Mouse (Mus musculus) heart, adult 2 months (tissue): ENCODE measurements around the gene Col26a1. TPM values are rescaled to one million over a fixed set of nuclear protein-coding genes. Genes with fewer than 3 reads are reported as not detected.

Experiments used
- DNase-seq, 2 experiments: peaks; one replicate each; pipeline ENCODE4 v3.0.0; 2021
- H3K27ac ChIP-seq: fragments of 200-600 bp; 2 replicates; pipeline ENCODE4 v1.8.1; 2022
- H3K27me3 ChIP-seq: fragments of 200-500 bp; 2 replicates; pipeline ENCODE4 v1.6.1; 2012; ENCODE audit warnings: mild to moderate bottlenecking, low read length, inconsistent platforms, mixed read lengths; ENCODE audit not compliant: control insufficient read depth, insufficient read depth
- H3K36me3 ChIP-seq: fragments of 200-500 bp; 2 replicates; pipeline ENCODE4 v1.6.1; 2012; ENCODE audit warnings: low read length, inconsistent platforms; ENCODE audit not compliant: control insufficient read depth, insufficient read depth
- H3K4me1 ChIP-seq: fragments of 200-500 bp; 2 replicates; pipeline ENCODE4 v1.6.1; 2011; ENCODE audit warnings: low read length; ENCODE audit not compliant: control insufficient read depth, insufficient read depth
- H3K4me3 ChIP-seq: fragments of 200-600 bp; 2 replicates; pipeline ENCODE4 v1.8.1; 2022
- H3K79me2 ChIP-seq: fragments of 200-500 bp; replicated peaks from 2 replicates; pipeline ENCODE4 v1.6.1; 2012; ENCODE audit warnings: mild to moderate bottlenecking, inconsistent platforms, low read length, moderate library complexity, mixed read lengths; ENCODE audit not compliant: control insufficient read depth, insufficient read depth
- H3K9ac ChIP-seq: fragments of 200-500 bp; 2 replicates; pipeline ENCODE4 v1.6.1; 2012; ENCODE audit warnings: low read depth, mild to moderate bottlenecking, control low read depth, inconsistent platforms, low read length, mixed read lengths
- CTCF ChIP-seq: fragments of 200-600 bp; IDR thresholded peaks from 2 replicates; pipeline ENCODE4 v1.8.1; 2022; ENCODE audit warnings: antibody characterized with exemption, mild to moderate bottlenecking, moderate library complexity
- EP300 ChIP-seq: fragments of 200-500 bp; IDR thresholded peaks from 2 replicates; pipeline ENCODE4 v1.6.1; 2011; ENCODE audit warnings: low read depth, low read length, control low read depth; ENCODE audit not compliant: insufficient read depth
- POLR2A ChIP-seq: fragments of 200-500 bp; IDR thresholded peaks from 2 replicates; pipeline ENCODE4 v1.6.1; 2011; ENCODE audit warnings: mild to moderate bottlenecking, low read depth, low read length, control low read depth; ENCODE audit not compliant: insufficient read depth
- WGBS: fragments of 180-500 bp; shearing (Covaris S2); methylation state at CpG from one replicate; pipeline ENCODE4 v1.1.7; 2018; 5-methylcytosine and 5-hydroxymethylcytosine counted together
- intact Hi-C: fragments of 180-260 bp; cut with DNase I; formaldehyde crosslinking; loops from one replicate; pipeline ENCODE4 v1.15.1; 2025
- polyA plus RNA-seq: library from polyadenylated mRNA; depleted of rRNA; stranded (reverse); fragments of >200 nt; gene quantifications from 2 replicates; pipeline ENCODE4 v1.2.3, GENCODE M21; 2012
- total RNA-seq, 2 experiments: library from RNA; stranded (reverse); gene quantifications; 2 replicates each; pipeline ENCODE4 v1.2.3; 2021

The Col26a1 gene
- total and polyA plus RNA-seq, 3 experiments = 0.26 to 1.3 (median 0.32) TPM

DNA sequence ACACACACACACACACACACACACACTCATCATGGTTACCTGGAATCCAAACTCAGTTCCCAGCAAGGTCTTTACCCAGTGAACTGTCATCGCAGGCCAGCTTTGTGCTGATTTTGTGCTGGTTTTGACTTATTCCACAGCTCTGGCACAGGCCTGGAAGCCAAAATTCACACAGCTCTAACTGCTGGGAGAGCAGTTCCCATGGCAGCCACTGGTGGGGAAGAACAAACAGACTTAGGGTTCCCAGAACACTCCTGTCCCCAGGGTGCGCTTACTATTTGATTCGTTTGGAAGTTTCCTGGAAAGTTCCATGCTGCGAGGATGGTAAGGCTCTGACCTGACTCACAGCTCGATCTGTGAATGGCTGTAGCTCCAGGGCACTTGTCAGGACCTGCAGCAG is 161.4 kb downstream of the Col26a1 start:
- WGBS = 59% methylated on average over 5 of the region's 5 CpGs
- H3K27ac ChIP-seq = no peak overlapping the region
- no peaks in the 10 kb centered on the region for H3K36me3 ChIP-seq
- TF ChIP-seq EP300 (no peak), CTCF (no peak), POLR2A (no peak)
- H3K4me1 ChIP-seq = no peaks in the 10 kb centered on the region
- H3K27me3 ChIP-seq = no peaks in the 10 kb centered on the region
- H3K4me3 ChIP-seq = no peak overlapping the region
- no peaks in the 10 kb centered on the region for H3K79me2 ChIP-seq
- H3K9ac ChIP-seq = no peak overlapping the region
- no peak for DNase-seq
- intact Hi-C loops = no loop called here

DNA sequence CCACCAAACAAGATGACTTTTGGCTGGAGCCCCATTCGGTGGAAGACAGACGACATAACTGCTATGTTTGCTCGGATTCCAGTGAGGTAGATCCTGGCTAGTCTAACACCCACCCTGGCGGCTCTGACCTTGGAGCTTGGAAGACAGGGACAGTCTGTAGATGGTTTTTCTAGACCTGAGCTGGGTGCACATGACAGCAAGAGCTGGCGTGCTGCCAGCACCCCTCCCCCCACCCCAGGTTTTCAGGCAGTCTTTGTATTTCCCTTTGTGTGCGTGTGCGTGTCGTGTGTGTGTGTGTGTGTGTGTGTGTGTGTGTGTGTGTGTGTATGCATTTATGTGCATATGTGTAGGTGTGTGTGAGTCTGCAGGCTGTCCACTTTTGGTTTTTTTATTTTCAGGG is 164.4 kb downstream of the Col26a1 start:
- intact Hi-C loops = no loop called here
- TF ChIP-seq CTCF (no peak), EP300 (no peak)
- Histone ChIP-seq H3K36me3 (no peaks in the 10 kb centered on the region), H3K27me3 (no peaks in the 10 kb centered on the region), H3K27ac (no peak overlapping the region), H3K9ac (no peak overlapping the region), H3K4me1 (no peaks in the 10 kb centered on the region), H3K4me3 (no peak overlapping the region), H3K79me2 (no peaks in the 10 kb centered on the region)
- WGBS = 55% methylated on average over 8 of the region's 8 CpGs
- DNase-seq = no peak

DNA sequence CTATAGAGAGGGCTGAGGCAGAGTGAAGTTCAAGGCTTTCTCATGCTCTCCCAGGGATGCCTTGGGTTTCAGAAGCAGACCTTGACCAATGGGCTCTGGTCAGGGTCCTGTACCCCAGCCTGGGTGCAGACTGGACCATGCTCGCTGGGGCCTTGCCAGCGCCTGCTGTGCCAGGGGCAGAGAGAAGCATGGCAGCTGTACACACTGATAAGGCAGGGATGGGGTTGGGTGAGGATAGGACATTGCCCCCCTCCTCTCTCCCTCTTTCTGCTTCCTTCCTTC is 165.5 kb downstream of the Col26a1 start:
- intact Hi-C loops = no loop called here
- H3K36me3 ChIP-seq = no peaks in the 10 kb centered on the region

DNA sequence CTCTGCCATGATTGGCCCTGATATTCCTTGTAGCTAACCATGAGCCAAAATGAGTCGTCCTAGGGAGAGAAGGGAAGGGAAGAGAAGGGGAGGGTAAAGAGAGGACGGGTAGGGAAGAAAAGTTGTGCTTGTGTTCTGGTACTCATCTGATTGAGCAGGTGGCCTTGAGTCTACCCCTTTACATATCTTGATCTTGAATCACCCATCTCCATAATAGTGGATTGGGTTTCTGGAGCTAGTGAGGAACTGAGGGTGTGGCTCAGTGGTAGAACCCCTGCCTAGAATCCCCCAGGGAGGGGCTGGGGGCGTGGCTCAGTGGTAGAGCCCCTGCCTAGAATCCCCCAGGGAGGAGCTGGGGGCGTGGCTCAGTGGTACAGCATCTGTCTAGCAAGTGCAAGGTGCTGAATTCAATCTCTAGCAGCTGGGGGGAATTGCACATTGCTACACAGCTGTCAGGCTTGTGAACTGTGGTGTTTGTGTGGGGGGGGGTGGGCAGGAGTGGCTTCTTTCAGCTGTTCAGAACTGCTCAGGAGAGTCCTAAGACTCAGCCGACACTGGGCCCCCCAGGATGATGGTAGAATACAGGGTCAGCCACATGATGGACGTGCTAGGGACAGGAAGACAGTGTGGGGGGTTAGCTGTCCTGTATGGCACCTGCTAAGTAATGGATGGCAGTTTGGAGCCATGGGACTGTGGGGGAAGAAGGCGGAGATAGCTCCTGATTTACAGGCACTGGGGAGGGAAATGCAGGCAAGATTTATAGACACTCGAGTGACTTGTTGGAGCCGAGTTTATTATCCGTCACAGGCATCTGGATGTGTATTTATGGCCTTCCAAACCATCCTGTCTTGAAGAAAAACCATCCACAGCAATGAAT is 166.1 kb downstream of the Col26a1 start:
- no peaks in the 10 kb centered on the region for H3K4me1 ChIP-seq
- WGBS = 54% methylated on average over 10 of the region's 10 CpGs
- H3K79me2 ChIP-seq = no peaks in the 10 kb centered on the region
- intact Hi-C loops = no loop called here
- TF ChIP-seq CTCF = no peak
- no peaks in the 10 kb centered on the region for H3K36me3 ChIP-seq
- no peak overlapping the region for H3K4me3 ChIP-seq
- no peak overlapping the region for H3K9ac ChIP-seq
- no peaks in the 10 kb centered on the region for H3K27me3 ChIP-seq
- DNase-seq = no peak
- H3K27ac ChIP-seq = no peak overlapping the region

More for the DNA sequence above, 165.5 kb downstream of the Col26a1 start:
- TF ChIP-seq POLR2A = no peak
- TF ChIP-seq CTCF = no peak
- no peak for TF ChIP-seq EP300
- no peak overlapping the region for H3K4me3 ChIP-seq
- no peak overlapping the region for H3K27ac ChIP-seq
- WGBS = 82% methylated on average over 2 of the region's 2 CpGs
- H3K9ac ChIP-seq = no peak overlapping the region
- no peak for DNase-seq
- no peaks in the 10 kb centered on the region for H3K79me2 ChIP-seq
- no peaks in the 10 kb centered on the region for H3K4me1 ChIP-seq
- H3K27me3 ChIP-seq = no peaks in the 10 kb centered on the region

DNA sequence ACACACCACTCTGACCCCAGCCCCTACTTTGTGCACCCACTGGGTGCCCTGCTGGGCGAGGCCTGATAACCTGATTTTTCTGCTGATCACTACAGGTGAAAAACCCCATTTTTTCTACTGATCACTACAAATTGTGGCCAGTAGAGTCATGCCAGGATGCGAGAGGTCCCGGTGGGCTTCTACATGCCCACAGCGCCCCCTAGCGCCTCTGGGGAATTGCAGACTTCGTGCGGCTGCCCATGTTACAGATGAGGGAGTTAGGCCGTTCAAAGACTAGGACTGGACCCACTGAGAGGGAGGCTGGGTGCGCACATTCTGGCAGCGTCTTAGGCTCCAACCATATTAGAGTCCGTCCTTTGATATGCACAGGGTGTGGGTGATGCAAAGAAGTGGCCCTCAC is 168.1 kb downstream of the Col26a1 start:
- WGBS = 21% methylated on average over 11 of the region's 11 CpGs
- H3K4me1 ChIP-seq = no peaks in the 10 kb centered on the region
- DNase-seq = no peak

DNA sequence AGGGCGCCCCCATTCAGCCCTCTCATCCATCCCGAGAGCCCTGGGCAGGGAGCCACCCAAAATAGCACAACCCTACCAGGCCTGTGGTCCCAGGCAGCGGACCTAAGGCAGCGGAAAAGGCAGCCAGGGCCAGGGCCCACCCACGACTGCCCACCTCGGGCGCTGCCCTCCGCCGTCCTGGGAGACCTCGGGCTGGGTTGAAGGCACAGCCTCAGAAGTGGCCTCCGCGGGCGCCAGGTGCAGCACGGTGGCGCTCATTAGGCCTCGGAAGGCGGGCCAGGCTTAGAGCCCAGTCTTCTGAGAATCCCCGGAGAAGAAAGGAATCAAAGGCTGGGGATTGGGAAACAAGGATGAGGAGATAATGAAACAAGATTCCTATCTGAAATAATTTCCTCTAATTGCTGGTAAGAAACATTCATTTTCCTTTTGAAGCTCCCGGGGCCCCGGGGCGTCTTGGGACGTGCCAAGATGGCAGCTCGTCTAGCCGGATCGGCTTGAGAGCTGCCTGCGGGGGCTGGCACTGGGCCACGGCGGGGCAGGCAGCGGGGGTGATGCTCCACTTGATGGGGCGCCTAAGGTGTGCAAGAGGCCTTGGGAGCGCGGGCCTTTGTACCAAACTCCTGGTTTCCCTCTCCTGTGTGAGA is 168.7 kb downstream of the Col26a1 start:
- WGBS = 21% methylated on average over 32 of the region's 32 CpGs
- H3K9ac ChIP-seq = no peak overlapping the region
- H3K4me3 ChIP-seq = no peak overlapping the region

More for the DNA sequence above, 168.1 kb downstream of the Col26a1 start:
- Histone ChIP-seq H3K36me3 (no peaks in the 10 kb centered on the region), H3K4me3 (no peak overlapping the region), H3K79me2 (no peaks in the 10 kb centered on the region), H3K27me3 (no peaks in the 10 kb centered on the region), H3K9ac (no peak overlapping the region), H3K27ac (no peak overlapping the region)
- intact Hi-C loops = no loop called here
- TF ChIP-seq EP300 (no peak), POLR2A (no peak), CTCF (peak; percentile 51)

More for the DNA sequence above, 168.7 kb downstream of the Col26a1 start:
- TF ChIP-seq EP300 (no peak), POLR2A (no peak), CTCF (no peak)
- H3K27me3 ChIP-seq = no peaks in the 10 kb centered on the region
- H3K36me3 ChIP-seq = no peaks in the 10 kb centered on the region
- H3K27ac ChIP-seq = no peak overlapping the region
- H3K4me1 ChIP-seq = no peaks in the 10 kb centered on the region
- DNase-seq = no peak
- intact Hi-C loops = no loop called here
- H3K79me2 ChIP-seq = no peaks in the 10 kb centered on the region
